Mouse (Mus musculus) megakaryocyte, embryonic 14.5 days (primary cell): ENCODE measurements around the gene Stk35.

ENCODE experiments used
- FLI1 ChIP-seq: IDR thresholded peaks from 2 replicates; pipeline ENCODE4 v1.6.1; 2012; ENCODE audit warnings: low read length, inconsistent platforms, mixed read lengths
- GATA1 ChIP-seq: IDR thresholded peaks from 3 replicates; pipeline ENCODE4 v1.6.1; 2012; ENCODE audit warnings: mixed read lengths, low read length, inconsistent platforms, borderline replicate concordance

- no peak for TF ChIP-seq GATA1
- no peak for TF ChIP-seq FLI1
Observed at GRCm38 (mm10) chr2:129797709-129798108, 2.6 kb upstream of the Stk35 start.
